Mouse (Mus musculus): ENCODE data around the gene S1pr3. TPM values are rescaled to one million over a fixed set of nuclear protein-coding genes. Genes with fewer than 3 reads are reported as not detected.

The S1pr3 gene
- polyA plus RNA-seq, 1 experiment from 2014 or later, result 21.2 TPM

GRCm38 (mm10) chr13:51374026-51374807 lies 34.2 kb upstream of the S1pr3 start:
- no peak overlapping the region for H3K4me3 ChIP-seq (ENCODE audit: low read depth, low read length)
- H3K9me3 ChIP-seq (replicated peaks; ENCODE audit: control insufficient read depth, low read length), result no peaks in the 10 kb centered on the region
- no peaks in the 10 kb centered on the region for H3K36me3 ChIP-seq (ENCODE audit: control insufficient read depth, insufficient read depth, low read length)
- H3K4me2 ChIP-seq, result no peak overlapping the region
- no peaks in the 10 kb centered on the region for H3K27me3 ChIP-seq (ENCODE audit: control insufficient read depth, insufficient read depth, low read length)
- peaks cover 14% of the 10 kb centered on the region for H3K4me1 ChIP-seq (ENCODE audit: control insufficient read depth, insufficient read depth, low read length)
- 76% methylated on average over 21 of the region's 21 CpGs for WGBS (ENCODE audit: insufficient replicate concordance)
- ATAC-seq (replicated peaks; ENCODE audit: insufficient number of reproducible peaks, low FRiP score, low TSS enrichment), result no peak
- H3K9ac ChIP-seq (ENCODE audit: low read depth, low read length), result no peak overlapping the region
- no peak overlapping the region for H3K27ac ChIP-seq (ENCODE audit: low read depth, low read length)

GRCm38 (mm10) chr13:51378126-51378525 lies 30.3 kb upstream of the S1pr3 start:
- Histone ChIP-seq H3K4me2 (peak overlapping the region; percentile 47), H3K9me3 (replicated peaks; ENCODE audit: control insufficient read depth, low read length) (no peaks in the 10 kb centered on the region), H3K36me3 (ENCODE audit: control insufficient read depth, insufficient read depth, low read length) (no peaks in the 10 kb centered on the region), H3K9ac (ENCODE audit: low read depth, low read length) (no peak overlapping the region), H3K4me3 (ENCODE audit: low read depth, low read length) (no peak overlapping the region), H3K27me3 (ENCODE audit: control insufficient read depth, insufficient read depth, low read length) (no peaks in the 10 kb centered on the region), H3K27ac (ENCODE audit: low read depth, low read length) (peak overlapping the region; percentile 94), H3K4me1 (ENCODE audit: control insufficient read depth, insufficient read depth, low read length) (peaks cover 26% of the 10 kb centered on the region)
- ATAC-seq (replicated peaks; ENCODE audit: insufficient number of reproducible peaks, low FRiP score, low TSS enrichment), result peak; percentile 24; the same call in 1 of the 2 replicates
- WGBS (ENCODE audit: insufficient replicate concordance), result 2% methylated on average over 4 of the region's 4 CpGs

GRCm38 (mm10) chr13:51379596-51379995 lies 28.8 kb upstream of the S1pr3 start:
- no peaks in the 10 kb centered on the region for H3K36me3 ChIP-seq (ENCODE audit: control insufficient read depth, insufficient read depth, low read length)
- WGBS (ENCODE audit: insufficient replicate concordance), result 9% methylated on average over 6 of the region's 6 CpGs
- peak overlapping the region; percentile 37; the same call in 1 of the 2 replicates for H3K4me2 ChIP-seq
- H3K4me1 ChIP-seq (ENCODE audit: control insufficient read depth, insufficient read depth, low read length), result peaks cover 26% of the 10 kb centered on the region
- no peaks in the 10 kb centered on the region for H3K27me3 ChIP-seq (ENCODE audit: control insufficient read depth, insufficient read depth, low read length)
- ATAC-seq (replicated peaks; ENCODE audit: insufficient number of reproducible peaks, low FRiP score, low TSS enrichment), result 0 out of 2 replicates have a peak, but pooled peaks have one; percentile 12
- no peaks in the 10 kb centered on the region for H3K9me3 ChIP-seq (replicated peaks; ENCODE audit: control insufficient read depth, low read length)
- peak overlapping the region; percentile 94 for H3K27ac ChIP-seq (ENCODE audit: low read depth, low read length)
- H3K4me3 ChIP-seq (ENCODE audit: low read depth, low read length), result no peak overlapping the region
- H3K9ac ChIP-seq (ENCODE audit: low read depth, low read length), result peak overlapping the region; percentile 40

GRCm38 (mm10) chr13:51381498-51381897 lies 26.9 kb upstream of the S1pr3 start:
- H3K9me3 ChIP-seq (replicated peaks; ENCODE audit: control insufficient read depth, low read length), result no peaks in the 10 kb centered on the region
- WGBS (ENCODE audit: insufficient replicate concordance), result 81% methylated on average over 6 of the region's 6 CpGs
- H3K27ac ChIP-seq (ENCODE audit: low read depth, low read length), result no peak overlapping the region
- no peaks in the 10 kb centered on the region for H3K27me3 ChIP-seq (ENCODE audit: control insufficient read depth, insufficient read depth, low read length)
- no peak for ATAC-seq (replicated peaks; ENCODE audit: insufficient number of reproducible peaks, low FRiP score, low TSS enrichment)
- H3K4me1 ChIP-seq (ENCODE audit: control insufficient read depth, insufficient read depth, low read length), result peaks cover 26% of the 10 kb centered on the region
- H3K9ac ChIP-seq (ENCODE audit: low read depth, low read length), result no peak overlapping the region
- no peaks in the 10 kb centered on the region for H3K36me3 ChIP-seq (ENCODE audit: control insufficient read depth, insufficient read depth, low read length)
- no peak overlapping the region for H3K4me2 ChIP-seq
- H3K4me3 ChIP-seq (ENCODE audit: low read depth, low read length), result no peak overlapping the region

GRCm38 (mm10) chr13:51384899-51385298 lies 23.5 kb upstream of the S1pr3 start:
- WGBS (ENCODE audit: insufficient replicate concordance), result 82% methylated on average over 2 of the region's 2 CpGs

GRCm38 (mm10) chr13:51387908-51388307 lies 20.5 kb upstream of the S1pr3 start:
- Histone ChIP-seq H3K9ac (ENCODE audit: low read depth, low read length) (no peak overlapping the region), H3K4me1 (ENCODE audit: control insufficient read depth, insufficient read depth, low read length) (peaks cover 7% of the 10 kb centered on the region; the same call in 1 of the 2 replicates), H3K4me2 (no peak overlapping the region), H3K4me3 (ENCODE audit: low read depth, low read length) (no peak overlapping the region), H3K9me3 (replicated peaks; ENCODE audit: control insufficient read depth, low read length) (no peaks in the 10 kb centered on the region), H3K27me3 (ENCODE audit: control insufficient read depth, insufficient read depth, low read length) (no peaks in the 10 kb centered on the region), H3K27ac (ENCODE audit: low read depth, low read length) (no peak overlapping the region), H3K36me3 (ENCODE audit: control insufficient read depth, insufficient read depth, low read length) (no peaks in the 10 kb centered on the region)
- ATAC-seq (replicated peaks; ENCODE audit: insufficient number of reproducible peaks, low FRiP score, low TSS enrichment), result no peak
- 30% methylated on average over 4 of the region's 4 CpGs for WGBS (ENCODE audit: insufficient replicate concordance)

More at GRCm38 (mm10) chr13:51384899-51385298, 23.5 kb upstream of the S1pr3 start:
- H3K9ac ChIP-seq (ENCODE audit: low read depth, low read length), result no peak overlapping the region
- no peaks in the 10 kb centered on the region for H3K36me3 ChIP-seq (ENCODE audit: control insufficient read depth, insufficient read depth, low read length)
- no peak overlapping the region for H3K27ac ChIP-seq (ENCODE audit: low read depth, low read length)
- no peak for ATAC-seq (replicated peaks; ENCODE audit: insufficient number of reproducible peaks, low FRiP score, low TSS enrichment)
- H3K4me1 ChIP-seq (ENCODE audit: control insufficient read depth, insufficient read depth, low read length), result peaks cover 12% of the 10 kb centered on the region; the same call in 1 of the 2 replicates
- no peaks in the 10 kb centered on the region for H3K9me3 ChIP-seq (replicated peaks; ENCODE audit: control insufficient read depth, low read length)
- H3K4me2 ChIP-seq, result no peak overlapping the region
- H3K27me3 ChIP-seq (ENCODE audit: control insufficient read depth, insufficient read depth, low read length), result no peaks in the 10 kb centered on the region
- H3K4me3 ChIP-seq (ENCODE audit: low read depth, low read length), result no peak overlapping the region

GRCm38 (mm10) chr13:51390398-51390797 lies 18.0 kb upstream of the S1pr3 start:
- Histone ChIP-seq H3K4me1 (ENCODE audit: control insufficient read depth, insufficient read depth, low read length) (peaks cover 7% of the 10 kb centered on the region; the same call in 1 of the 2 replicates), H3K4me3 (ENCODE audit: low read depth, low read length) (no peak overlapping the region), H3K9me3 (replicated peaks; ENCODE audit: control insufficient read depth, low read length) (no peaks in the 10 kb centered on the region), H3K4me2 (no peak overlapping the region), H3K36me3 (ENCODE audit: control insufficient read depth, insufficient read depth, low read length) (no peaks in the 10 kb centered on the region), H3K27ac (ENCODE audit: low read depth, low read length) (no peak overlapping the region), H3K9ac (ENCODE audit: low read depth, low read length) (no peak overlapping the region), H3K27me3 (ENCODE audit: control insufficient read depth, insufficient read depth, low read length) (no peaks in the 10 kb centered on the region)
- ATAC-seq (replicated peaks; ENCODE audit: insufficient number of reproducible peaks, low FRiP score, low TSS enrichment), result no peak
- WGBS (ENCODE audit: insufficient replicate concordance), result 50% methylated on average over 4 of the region's 4 CpGs

- no peak overlapping the region for H3K27ac ChIP-seq (ENCODE audit: low read depth, low read length)
- H3K36me3 ChIP-seq (ENCODE audit: control insufficient read depth, insufficient read depth, low read length), result no peaks in the 10 kb centered on the region
- H3K9me3 ChIP-seq (replicated peaks; ENCODE audit: control insufficient read depth, low read length), result 0 out of 2 replicates have a peak, but pooled peaks cover 2% of the 10 kb centered on the region
- no peaks in the 10 kb centered on the region for H3K27me3 ChIP-seq (ENCODE audit: control insufficient read depth, insufficient read depth, low read length)
- H3K9ac ChIP-seq (ENCODE audit: low read depth, low read length), result no peak overlapping the region
- no peak overlapping the region for H3K4me3 ChIP-seq (ENCODE audit: low read depth, low read length)
- H3K4me1 ChIP-seq (ENCODE audit: control insufficient read depth, insufficient read depth, low read length), result peaks cover 7% of the 10 kb centered on the region; the same call in 1 of the 2 replicates
- ATAC-seq (replicated peaks; ENCODE audit: insufficient number of reproducible peaks, low FRiP score, low TSS enrichment), result no peak
- WGBS (ENCODE audit: insufficient replicate concordance), result 76% methylated on average over 6 of the region's 6 CpGs
- no peak overlapping the region for H3K4me2 ChIP-seq
These were observed 17.0 kb upstream of the S1pr3 start for GRCm38 (mm10) chr13:51391359-51391916.
